Comparison of ENCODE assay signal across 8 mouse cellular contexts in the genomic region with DNA sequence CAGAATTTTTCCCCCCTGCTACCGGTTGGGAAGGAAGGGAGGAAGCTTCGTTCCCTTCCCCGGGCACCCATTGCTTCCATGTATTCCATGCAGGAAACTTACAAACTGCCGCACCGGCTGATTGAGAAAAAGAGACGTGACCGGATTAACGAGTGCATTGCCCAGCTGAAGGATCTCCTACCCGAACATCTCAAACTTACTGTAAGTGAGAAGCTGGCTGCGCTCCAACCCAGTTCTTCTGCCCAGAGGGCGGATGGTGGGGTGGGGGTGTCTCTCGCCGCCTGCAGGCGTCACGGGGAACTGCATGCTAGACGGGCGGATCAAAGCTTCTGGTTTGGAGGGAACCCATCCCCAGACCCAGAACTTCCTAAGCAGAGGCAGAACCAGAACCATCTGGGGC. TPM values are rescaled to one million over a fixed set of nuclear protein-coding genes. Genes with fewer than 3 reads are reported as not detected.
DNase-seq lines count a peak whose midpoint lies in the region; ATAC-seq and TF ChIP-seq lines count a peak whose summit lies in the region.

No protein-coding gene starts in this region.

- peak overlapping the region; percentile 65 for H3K4me3 ChIP-seq in forebrain, embryonic 15.5 days
- H3K4me3 ChIP-seq in layer of hippocampus, adult 2 months, result peak overlapping the region; percentile 96
- H3K4me3 ChIP-seq in lung, adult 2 months (replicated peaks; ENCODE audit: extremely low read depth, low read depth, low read length), result peak overlapping the region; percentile 91
- peak overlapping the region; percentile 63 for H3K4me3 ChIP-seq in neural tube, embryonic 15.5 days (replicated peaks)

- peak; percentile 4; the same call in 1 of the 2 replicates for ATAC-seq in cerebellum, adult (ENCODE audit: insufficient number of reproducible peaks, low FRiP score, low TSS enrichment)
- ATAC-seq in forebrain, embryonic 15.5 days (replicated peaks), result no peak
- ATAC-seq in neural tube, embryonic 15.5 days (ENCODE audit: low FRiP score), result no peak

- H3K36me3 ChIP-seq in forebrain, embryonic 15.5 days, result no peaks in the 10 kb centered on the region
- H3K36me3 ChIP-seq in neural tube, embryonic 15.5 days, result no peaks in the 10 kb centered on the region

- H3K9me3 ChIP-seq in forebrain, embryonic 15.5 days, result no peaks in the 10 kb centered on the region
- H3K9me3 ChIP-seq in neural tube, embryonic 15.5 days (replicated peaks), result no peaks in the 10 kb centered on the region

- DNase-seq in CD8-positive naive resting alpha-beta T cell, adult 2 months (ENCODE audit: low read depth in 2 of 2, low spot score in 2 of 2), result peak; percentile 73 to 79
- DNase-seq in heart, postnatal 25 days (ENCODE audit: low spot score), result peak; percentile 84
- DNase-seq in layer of hippocampus, adult 2 months (ENCODE audit: low spot score in 2 of 2), result peak; percentile 89 to 95
- DNase-seq in lung, adult 2 months, result peak; percentile 89
- peak; percentile 75 for DNase-seq in testis, postnatal 14 days (ENCODE audit: low spot score)

- peak overlapping the region; percentile 92 for H3K27ac ChIP-seq in forebrain, embryonic 15.5 days (replicated peaks)
- H3K27ac ChIP-seq in layer of hippocampus, adult 2 months, result peak overlapping the region; percentile 99
- peak overlapping the region; percentile 94 for H3K27ac ChIP-seq in neural tube, embryonic 15.5 days (replicated peaks)

- no peaks in the 10 kb centered on the region for H3K27me3 ChIP-seq in forebrain, embryonic 15.5 days
- H3K27me3 ChIP-seq in neural tube, embryonic 15.5 days (replicated peaks), result no peaks in the 10 kb centered on the region

- peak overlapping the region; percentile 67; the same call in 1 of the 2 replicates for H3K9ac ChIP-seq in forebrain, embryonic 15.5 days (replicated peaks)
- H3K9ac ChIP-seq in neural tube, embryonic 15.5 days (replicated peaks), result peak overlapping the region; percentile 77

- peak overlapping the region; percentile 99 for H3K4me2 ChIP-seq in forebrain, embryonic 15.5 days (replicated peaks)
- peak overlapping the region; percentile 93 for H3K4me2 ChIP-seq in neural tube, embryonic 15.5 days

- WGBS in forebrain, embryonic 15.5 days, result under 1% methylated on average over 17 of the region's 17 CpGs
- under 1% methylated on average over 17 of the region's 17 CpGs for WGBS in lung, adult 2 months
- WGBS in neural tube, embryonic 15.5 days, result under 1% methylated on average over 17 of the region's 17 CpGs

- peak; percentile 100 for TF ChIP-seq CTCF in layer of hippocampus, adult 2 months (conservative IDR thresholded peaks at IDR 0.05)
- peak; percentile 86 for TF ChIP-seq CTCF in lung, adult 2 months (IDR thresholded peaks at IDR 0.05; ENCODE audit: insufficient read depth, low read length)

- TF ChIP-seq POLR2A in lung, adult 2 months (IDR thresholded peaks at IDR 0.05; ENCODE audit: borderline replicate concordance, extremely low read depth, low read depth, low read length), result peak; percentile 23; the same call in 1 of the 2 replicates

- intact Hi-C loops in heart, postnatal 25 days (cut with DNase I), result loop anchor here (5.0 to 10.0 kb wide), 2 partner anchors 244 to 427 kb away; no protein-coding TSS in a partner anchor

- peaks cover 28% of the 10 kb centered on the region for H3K4me1 ChIP-seq in forebrain, embryonic 15.5 days
- peaks cover 7% of the 10 kb centered on the region for H3K4me1 ChIP-seq in lung, adult 2 months (ENCODE audit: control insufficient read depth, insufficient read depth, low read length)
- H3K4me1 ChIP-seq in neural tube, embryonic 15.5 days, result peaks cover 32% of the 10 kb centered on the region

RNA-seq across cellular contexts. Expression of a gene that starts 1.0 kb away (rescaled TPM):
- 6.4 and 7.1 TPM in 2 replicates for polyA plus RNA-seq in forebrain, embryonic 15.5 days (2015; fragmentation: Nextera tagmentation; extraction: Ambion mirVana)
- total RNA-seq in heart, postnatal 25 days (2021), result 10 to 100 TPM; 30.2 to 62.0 TPM
- total RNA-seq in layer of hippocampus, adult 2 months (2021), result 100 to 1,000 TPM in 1 of 2 experiments, 10 to 100 TPM in 1; 99.6 to 108 TPM
- 14.6 and 14.9 TPM in 2 replicates for polyA plus RNA-seq in lung, adult 2 months (2012; rRNA removed)
- 5.3 and 8.5 TPM in 2 replicates for polyA plus RNA-seq in neural tube, embryonic 15.5 days (2015; fragmentation: Nextera tagmentation; extraction: Ambion mirVana)
